Mouse (Mus musculus): ENCODE measurements around the gene Agr3. TPM values are rescaled to one million over a fixed set of nuclear protein-coding genes. Genes with fewer than 3 reads are reported as not detected.

Gene Agr3
- polyA plus RNA-seq, 1 experiment from 2014 or later, result 0.84 TPM

GRCm38 (mm10) chr12:35994098-35994497 is 68.7 kb downstream of the Agr3 start:
- H3K27me3 ChIP-seq (ENCODE audit: control insufficient read depth, insufficient read depth, low read length), result no peaks in the 10 kb centered on the region
- no peak overlapping the region for H3K9ac ChIP-seq (replicated peaks; ENCODE audit: low read depth, low read length)
- no peak overlapping the region for H3K4me2 ChIP-seq (replicated peaks; ENCODE audit: low read depth, low read length)
- no peak for ATAC-seq (ENCODE audit: insufficient number of reproducible peaks, insufficient read depth, low FRiP score, low read depth)
- H3K4me3 ChIP-seq (ENCODE audit: low read depth, low read length), result no peak overlapping the region
- no peaks in the 10 kb centered on the region for H3K4me1 ChIP-seq (ENCODE audit: control insufficient read depth, insufficient read depth, low read length)
- no peaks in the 10 kb centered on the region for H3K9me3 ChIP-seq (ENCODE audit: control insufficient read depth, low read depth, low read length)
- no peaks in the 10 kb centered on the region for H3K36me3 ChIP-seq (ENCODE audit: control insufficient read depth, insufficient read depth, low read length)
- H3K27ac ChIP-seq (ENCODE audit: low read length), result no peak overlapping the region

- Histone ChIP-seq H3K27me3 (ENCODE audit: control insufficient read depth, insufficient read depth, low read length) (no peaks in the 10 kb centered on the region), H3K9me3 (ENCODE audit: control insufficient read depth, low read depth, low read length) (no peaks in the 10 kb centered on the region), H3K36me3 (ENCODE audit: control insufficient read depth, insufficient read depth, low read length) (no peaks in the 10 kb centered on the region), H3K4me3 (ENCODE audit: low read depth, low read length) (no peak overlapping the region), H3K27ac (ENCODE audit: low read length) (no peak overlapping the region), H3K9ac (replicated peaks; ENCODE audit: low read depth, low read length) (no peak overlapping the region), H3K4me1 (ENCODE audit: control insufficient read depth, insufficient read depth, low read length) (no peaks in the 10 kb centered on the region), H3K4me2 (replicated peaks; ENCODE audit: low read depth, low read length) (no peak overlapping the region)
- peak; percentile 70; the same call in 1 of the 2 replicates for ATAC-seq (ENCODE audit: insufficient number of reproducible peaks, insufficient read depth, low FRiP score, low read depth)
- WGBS, result 23% methylated on average over 5 of the region's 5 CpGs
These were observed 70.4 kb downstream of the Agr3 start for GRCm38 (mm10) chr12:35995799-35996198.

Other genes starting within 250 kb of the Agr3 start
- gene Agr2, start 67.3 kb downstream of the Agr3 start, polyA plus RNA-seq (2014; fragmentation: Nextera tagmentation; extraction: Ambion mirVana), result 223 TPM in 2 replicates
- gene Tspan13, start 116.9 kb downstream of the Agr3 start, polyA plus RNA-seq (2014; fragmentation: Nextera tagmentation; extraction: Ambion mirVana), result 123 and 132 TPM in 2 replicates
- gene Ankmy2, start 231.5 kb downstream of the Agr3 start, polyA plus RNA-seq (2014; fragmentation: Nextera tagmentation; extraction: Ambion mirVana), result 44.7 and 51.3 TPM in 2 replicates
- 228 and 255 TPM in 2 replicates for gene Bzw2, start 232.5 kb downstream of the Agr3 start, polyA plus RNA-seq (2014; fragmentation: Nextera tagmentation; extraction: Ambion mirVana)